Mouse (Mus musculus) kidney, postnatal 0 days (tissue): Measurements from ENCODE around the gene Slc38a10. TPM values are rescaled to one million over a fixed set of nuclear protein-coding genes. Genes with fewer than 3 reads are reported as not detected.

Experiments used
- ATAC-seq: fragments of 200-750 bp; cut with Nextera tagmentation; replicated peaks from 2 replicates; pipeline ENCODE4 v1.8.0; 2017; ENCODE audit warnings: low read depth, moderate number of reproducible peaks, moderate TSS enrichment, moderate library complexity; ENCODE audit not compliant: low FRiP score
- DNase-seq: peaks from one replicate; pipeline ENCODE4 v3.0.0-alpha.2; 2016; ENCODE audit warnings: low spot score
- H3K27ac ChIP-seq: fragments of 300-500 bp; sonication (generic); 2 replicates; pipeline ENCODE4 v1.5.1; 2014; ENCODE audit warnings: mild to moderate bottlenecking
- H3K27me3 ChIP-seq: fragments of 300-500 bp; sonication (generic); 2 replicates; pipeline ENCODE4 v1.6.1; 2014; ENCODE audit warnings: low read length, mixed read lengths; ENCODE audit not compliant: insufficient read depth
- H3K36me3 ChIP-seq: fragments of 300-500 bp; sonication (generic); 2 replicates; pipeline ENCODE4 v1.6.1; 2014; ENCODE audit warnings: low read length, mixed read lengths; ENCODE audit not compliant: insufficient read depth
- H3K4me1 ChIP-seq: fragments of 300-500 bp; sonication (generic); replicated peaks from 2 replicates; pipeline ENCODE4 v1.6.1; 2014; ENCODE audit warnings: antibody characterized with exemption, low read length, mixed read lengths; ENCODE audit not compliant: insufficient read depth
- H3K4me2 ChIP-seq: fragments of 300-500 bp; sonication (generic); 2 replicates; pipeline ENCODE4 v1.6.1; 2014; ENCODE audit warnings: mild to moderate bottlenecking, low read length, moderate library complexity, mixed read lengths
- H3K4me3 ChIP-seq: fragments of 300-500 bp; sonication (generic); replicated peaks from 2 replicates; pipeline ENCODE4 v1.5.1; 2014; ENCODE audit warnings: low read depth, low read length
- H3K9ac ChIP-seq: fragments of 300-500 bp; sonication (generic); 2 replicates; pipeline ENCODE4 v1.6.1; 2014; ENCODE audit warnings: low read depth, low read length
- H3K9me3 ChIP-seq: fragments of 300-500 bp; sonication (generic); replicated peaks from 2 replicates; pipeline ENCODE4 v1.6.1; 2016; ENCODE audit warnings: low read length, inconsistent platforms, mixed read lengths
- CTCF ChIP-seq: IDR thresholded peaks from 2 replicates; pipeline ENCODE4 v1.5.1; 2016; ENCODE audit warnings: antibody characterized with exemption, low read depth, mild to moderate bottlenecking, moderate library complexity
- WGBS: fragments of 180-500 bp; shearing (Covaris S2); extraction: QIAGEN DNeasy Blood & Tissue Kit; methylation state at CpG from one replicate; pipeline ENCODE4 v1.1.7; 2014; 5-methylcytosine and 5-hydroxymethylcytosine counted together
- polyA plus RNA-seq: library from polyadenylated mRNA; unstranded; fragments of >200 nt; fragmentation: Nextera tagmentation; extraction: Ambion mirVana; gene quantifications from 2 replicates; pipeline ENCODE4 v1.2.1, GENCODE M21; 2015

Gene Slc38a10
- polyA plus RNA-seq, 1 experiment from 2014 or later: 94.0 TPM

GRCm38 (mm10) chr11:120188481-120189441 lies 37.6 kb upstream of the Slc38a10 start:
- peak overlapping the region; percentile 85 for H3K9ac ChIP-seq
- TF ChIP-seq CTCF: no peak
- DNase-seq (peak; percentile 68), ATAC-seq (no peak)
- peak overlapping the region; percentile 93 for H3K27ac ChIP-seq
- no peaks in the 10 kb centered on the region for H3K9me3 ChIP-seq
- H3K36me3 ChIP-seq: no peaks in the 10 kb centered on the region
- peak overlapping the region; percentile 70 for H3K4me2 ChIP-seq
- peaks cover 32% of the 10 kb centered on the region for H3K4me1 ChIP-seq
- H3K27me3 ChIP-seq: no peaks in the 10 kb centered on the region
- H3K4me3 ChIP-seq: peak overlapping the region; percentile 79
- WGBS: under 1% methylated on average over 41 of the region's 41 CpGs

- DNase-seq (no peak), ATAC-seq (no peak)
- TF ChIP-seq CTCF: no peak
- H3K27me3 ChIP-seq: no peaks in the 10 kb centered on the region
- H3K9me3 ChIP-seq: no peaks in the 10 kb centered on the region
- H3K4me1 ChIP-seq: peaks cover 38% of the 10 kb centered on the region
- peak overlapping the region; percentile 70 for H3K4me2 ChIP-seq
- peak overlapping the region; percentile 79 for H3K4me3 ChIP-seq
- no peaks in the 10 kb centered on the region for H3K36me3 ChIP-seq
- H3K9ac ChIP-seq: peak overlapping the region; percentile 85
- under 1% methylated on average over 24 of the region's 24 CpGs for WGBS
- H3K27ac ChIP-seq: peak overlapping the region; percentile 93
Measured at GRCm38 (mm10) chr11:120188102-120188480, 36.9 kb upstream of the Slc38a10 start.

- Histone ChIP-seq H3K27me3 (no peaks in the 10 kb centered on the region), H3K9me3 (no peaks in the 10 kb centered on the region), H3K36me3 (no peaks in the 10 kb centered on the region), H3K4me3 (peak overlapping the region; percentile 79), H3K4me1 (peaks cover 43% of the 10 kb centered on the region), H3K9ac (peak overlapping the region; percentile 85), H3K4me2 (peak overlapping the region; percentile 70), H3K27ac (peak overlapping the region; percentile 93)
- 1% methylated on average over 43 of the region's 43 CpGs for WGBS
- no peak for ATAC-seq
- DNase-seq: peak; percentile 80
- no peak for TF ChIP-seq CTCF
Measured at GRCm38 (mm10) chr11:120187236-120188101, 36.3 kb upstream of the Slc38a10 start.

- Histone ChIP-seq H3K9me3 (no peaks in the 10 kb centered on the region), H3K4me2 (peak overlapping the region; percentile 70), H3K36me3 (no peaks in the 10 kb centered on the region), H3K9ac (peak overlapping the region; percentile 85), H3K27ac (peak overlapping the region; percentile 93), H3K4me3 (peak overlapping the region; percentile 79), H3K4me1 (peaks cover 48% of the 10 kb centered on the region), H3K27me3 (no peaks in the 10 kb centered on the region)
- DNase-seq (peak; percentile 65), ATAC-seq (no peak)
- WGBS: 3% methylated on average over 20 of the region's 20 CpGs
- no peak for TF ChIP-seq CTCF
Measured at GRCm38 (mm10) chr11:120186821-120187235, 35.7 kb upstream of the Slc38a10 start.

- ATAC-seq (no peak), DNase-seq (no peak)
- Histone ChIP-seq H3K4me3 (peak overlapping the region; percentile 79), H3K9me3 (no peaks in the 10 kb centered on the region), H3K4me2 (peak overlapping the region; percentile 70), H3K4me1 (peaks cover 43% of the 10 kb centered on the region), H3K27me3 (no peaks in the 10 kb centered on the region), H3K27ac (peak overlapping the region; percentile 98), H3K36me3 (no peaks in the 10 kb centered on the region), H3K9ac (peak overlapping the region; percentile 85)
- 14% methylated on average over 18 of the region's 18 CpGs for WGBS
- no peak for TF ChIP-seq CTCF
Measured at GRCm38 (mm10) chr11:120186145-120186740, 35.1 kb upstream of the Slc38a10 start.
